Mouse (Mus musculus) kidney, adult 9 months (tissue): ENCODE measurements around the gene H2afj.
"Not testable (repeated sequence)": the region's sequence is repeated elsewhere in the genome, so short reads cannot be mapped to it uniquely, and the experiment has no call there.

ENCODE experiments used
- DNase-seq: peaks from one replicate; pipeline ENCODE4 v3.0.0; 2022

H2afj gene

GRCm38 (mm10) chr6:136808014-136808417, at the start of gene H2afj:
Gene H2afj (plus strand): TSS chr6:136808244.
- DNase-seq = peak; percentile 99

GRCm38 (mm10) chr6:136763912-136764311, 44.1 kb upstream of the H2afj start:
- no peak for DNase-seq

GRCm38 (mm10) chr6:136769143-136769542, 38.9 kb upstream of the H2afj start:
- DNase-seq = no peak

- no peak for DNase-seq
These were observed 38.2 kb upstream of the H2afj start for GRCm38 (mm10) chr6:136769859-136770258.

GRCm38 (mm10) chr6:136776392-136776791, 31.7 kb upstream of the H2afj start:
- DNase-seq = peak; percentile 19

GRCm38 (mm10) chr6:136781377-136781986, 26.6 kb upstream of the H2afj start, which contains the start of gene Gucy2c:
Gene Gucy2c (minus strand): TSS chr6:136781765.
- DNase-seq = no peak

GRCm38 (mm10) chr6:136782146-136782545, 25.9 kb upstream of the H2afj start:
- DNase-seq = no peak

GRCm38 (mm10) chr6:136782761-136783160, 25.3 kb upstream of the H2afj start:
- DNase-seq = no peak

- DNase-seq = peak; percentile 57
These were observed 18.6 kb upstream of the H2afj start for GRCm38 (mm10) chr6:136789391-136789971.

GRCm38 (mm10) chr6:136792884-136793758, 14.9 kb upstream of the H2afj start:
- DNase-seq = no peak

- DNase-seq = no peak
These were observed 14.1 kb upstream of the H2afj start for GRCm38 (mm10) chr6:136793831-136794525.

- DNase-seq = no peak
These were observed 12.9 kb upstream of the H2afj start for GRCm38 (mm10) chr6:136795110-136795509.

- DNase-seq = no peak
These were observed 12.2 kb upstream of the H2afj start for GRCm38 (mm10) chr6:136795850-136796249.

- not testable (repeated sequence) for DNase-seq
These were observed 10.0 kb upstream of the H2afj start for GRCm38 (mm10) chr6:136797874-136798693.

- DNase-seq = no peak
These were observed 7.3 kb upstream of the H2afj start for GRCm38 (mm10) chr6:136800710-136801109.

GRCm38 (mm10) chr6:136801274-136801673, 6.8 kb upstream of the H2afj start:
- DNase-seq = no peak

- DNase-seq = no peak
These were observed 4.8 kb upstream of the H2afj start for GRCm38 (mm10) chr6:136803093-136803738.

GRCm38 (mm10) chr6:136803739-136804633, 4.1 kb upstream of the H2afj start, which contains the start of gene Hist4h4:
Gene Hist4h4 (minus strand): TSS chr6:136804415.
- DNase-seq = peak; percentile 98

- DNase-seq = no peak
These were observed 3.2 kb upstream of the H2afj start for GRCm38 (mm10) chr6:136804705-136805408.

GRCm38 (mm10) chr6:136805409-136805775, 2.7 kb upstream of the H2afj start:
- no peak for DNase-seq
